Mouse (Mus musculus) liver, embryonic 16.5 days (tissue): ENCODE data around the gene Apopt1. TPM values are rescaled to one million over a fixed set of nuclear protein-coding genes. Genes with fewer than 3 reads are reported as not detected.

Source experiments
- ATAC-seq: fragments of 200-750 bp; cut with Nextera tagmentation; 2 replicates; pipeline ENCODE4 v1.8.0; 2017; ENCODE audit warnings: low read depth, mild to moderate bottlenecking, moderate number of reproducible peaks, moderate library complexity
- H3K27ac ChIP-seq: fragments of 300-500 bp; sonication (generic); 2 replicates; pipeline ENCODE4 v1.5.1; 2014; ENCODE audit warnings: mild to moderate bottlenecking, low read length
- H3K27me3 ChIP-seq: fragments of 300-500 bp; sonication (generic); 2 replicates; pipeline ENCODE4 v1.6.1; 2014; ENCODE audit warnings: low read depth, low read length, mixed read lengths; ENCODE audit not compliant: control insufficient read depth, insufficient read depth
- H3K36me3 ChIP-seq: fragments of 300-500 bp; sonication (generic); 2 replicates; pipeline ENCODE4 v1.6.1; 2014; ENCODE audit warnings: mild to moderate bottlenecking; ENCODE audit not compliant: control insufficient read depth, insufficient read depth
- H3K4me1 ChIP-seq: fragments of 300-500 bp; sonication (generic); 2 replicates; pipeline ENCODE4 v1.6.1; 2014; ENCODE audit warnings: low read depth, low read length, mixed read lengths; ENCODE audit not compliant: control insufficient read depth
- H3K4me2 ChIP-seq: fragments of 300-500 bp; sonication (generic); 2 replicates; pipeline ENCODE4 v1.6.1; 2014; ENCODE audit warnings: low read depth, low read length, mixed read lengths
- H3K4me3 ChIP-seq: fragments of 300-500 bp; sonication (generic); 2 replicates; pipeline ENCODE4 v1.5.1; 2014; ENCODE audit warnings: low read depth, mild to moderate bottlenecking, low read length
- H3K9ac ChIP-seq: fragments of 300-500 bp; sonication (generic); 2 replicates; pipeline ENCODE4 v1.6.1; 2014; ENCODE audit warnings: low read depth, low read length
- H3K9me3 ChIP-seq: fragments of 300-500 bp; sonication (generic); replicated peaks from 2 replicates; pipeline ENCODE4 v1.6.1; 2016; ENCODE audit warnings: low read length; ENCODE audit not compliant: control insufficient read depth
- WGBS: fragments of 180-500 bp; shearing (Covaris S2); extraction: QIAGEN DNeasy Blood & Tissue Kit; methylation state at CpG from one replicate; pipeline ENCODE4 v1.1.7; 2014; ENCODE audit not compliant: insufficient replicate concordance; 5-methylcytosine and 5-hydroxymethylcytosine counted together
- polyA plus RNA-seq: library from polyadenylated mRNA; unstranded; fragments of >200 nt; fragmentation: Nextera tagmentation; extraction: Ambion mirVana; gene quantifications from 2 replicates; pipeline ENCODE4 v1.2.1, GENCODE M21; 2015

Apopt1 gene
- polyA plus RNA-seq, 1 experiment from 2014 or later: 17.5 TPM

DNA sequence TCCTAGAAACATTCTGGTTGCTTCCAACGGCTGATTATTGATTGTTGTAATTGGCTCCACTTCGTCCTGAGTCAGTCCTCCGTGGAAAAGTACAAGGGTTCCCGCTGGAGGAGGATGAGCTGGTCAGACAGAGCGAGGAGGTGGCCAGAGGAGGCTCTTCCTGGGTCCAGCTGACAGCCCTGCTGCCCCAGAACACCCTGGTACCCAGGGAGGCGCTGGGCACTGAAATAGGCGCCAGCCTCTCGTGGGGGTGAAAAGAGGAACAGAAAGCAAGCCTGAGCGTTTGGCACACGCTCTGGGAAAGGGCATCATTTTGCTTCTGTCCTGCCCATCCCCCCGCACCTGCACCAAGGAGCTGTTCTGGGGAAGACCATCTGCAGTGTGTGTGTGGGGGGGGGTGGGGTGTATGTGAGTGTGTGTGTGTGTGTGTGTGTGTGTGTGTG, 30.9 kb downstream of the Apopt1 start:
- peak; percentile 12; the same call in 1 of the 2 replicates for ATAC-seq
- Histone ChIP-seq H3K4me1 (peaks cover 9% of the 10 kb centered on the region), H3K9ac (no peak overlapping the region), H3K4me2 (no peak overlapping the region), H3K36me3 (no peaks in the 10 kb centered on the region), H3K27me3 (no peaks in the 10 kb centered on the region), H3K4me3 (no peak overlapping the region), H3K9me3 (no peaks in the 10 kb centered on the region), H3K27ac (no peak overlapping the region)
- 60% methylated on average over 11 of the region's 11 CpGs for WGBS

DNA sequence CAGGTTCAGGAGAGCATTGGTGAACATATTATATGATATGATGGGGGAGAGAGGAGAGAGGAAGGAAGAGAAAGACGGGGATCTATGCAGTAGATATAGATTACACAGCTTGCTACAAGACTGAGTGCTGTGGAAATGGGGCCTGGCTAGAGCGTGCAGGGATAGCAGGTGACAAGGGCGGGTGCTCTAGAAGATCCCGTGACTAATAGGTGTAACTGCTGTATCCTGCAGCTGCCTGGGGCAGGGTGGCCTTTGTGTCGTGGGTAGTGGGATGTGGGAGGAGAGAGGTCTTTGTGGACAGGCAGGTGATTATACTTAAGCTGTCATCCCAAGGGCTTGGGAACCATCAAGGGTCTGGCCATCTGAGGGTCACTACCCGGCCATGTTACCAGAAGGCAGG, 32.2 kb downstream of the Apopt1 start:
- 55% methylated on average over 6 of the region's 6 CpGs for WGBS
- H3K27me3 ChIP-seq: no peaks in the 10 kb centered on the region
- H3K9ac ChIP-seq: no peak overlapping the region
- no peaks in the 10 kb centered on the region for H3K9me3 ChIP-seq
- no peak overlapping the region for H3K27ac ChIP-seq
- peaks cover 9% of the 10 kb centered on the region for H3K4me1 ChIP-seq
- ATAC-seq: no peak
- no peak overlapping the region for H3K4me2 ChIP-seq
- no peak overlapping the region for H3K4me3 ChIP-seq
- no peaks in the 10 kb centered on the region for H3K36me3 ChIP-seq

DNA sequence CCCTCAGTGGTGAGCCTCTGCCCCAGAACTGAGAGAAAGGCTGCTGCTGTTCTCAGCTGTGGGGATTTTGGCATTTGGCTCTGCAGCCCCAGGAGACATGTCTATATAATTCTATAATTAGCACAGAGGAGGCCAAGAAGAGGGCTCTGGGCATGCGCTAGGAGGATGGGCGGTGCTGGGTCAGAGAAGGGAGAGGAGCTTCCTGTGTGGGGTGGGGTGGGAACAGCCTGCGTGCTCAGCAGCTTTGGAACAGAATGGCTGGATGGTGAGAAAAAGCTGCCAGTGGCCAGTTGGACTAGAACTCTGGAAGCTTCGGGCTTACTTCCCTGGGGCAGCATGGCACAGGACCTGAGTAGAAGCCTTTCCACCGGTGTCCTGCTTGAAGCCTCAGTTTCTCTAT, 33.0 kb downstream of the Apopt1 start:
- no peaks in the 10 kb centered on the region for H3K36me3 ChIP-seq
- peak; percentile 71 for ATAC-seq
- H3K27me3 ChIP-seq: no peaks in the 10 kb centered on the region
- no peak overlapping the region for H3K27ac ChIP-seq
- H3K9ac ChIP-seq: no peak overlapping the region
- H3K9me3 ChIP-seq: no peaks in the 10 kb centered on the region
- no peak overlapping the region for H3K4me3 ChIP-seq
- 30% methylated on average over 5 of the region's 5 CpGs for WGBS
- peaks cover 9% of the 10 kb centered on the region for H3K4me1 ChIP-seq
- H3K4me2 ChIP-seq: no peak overlapping the region

DNA sequence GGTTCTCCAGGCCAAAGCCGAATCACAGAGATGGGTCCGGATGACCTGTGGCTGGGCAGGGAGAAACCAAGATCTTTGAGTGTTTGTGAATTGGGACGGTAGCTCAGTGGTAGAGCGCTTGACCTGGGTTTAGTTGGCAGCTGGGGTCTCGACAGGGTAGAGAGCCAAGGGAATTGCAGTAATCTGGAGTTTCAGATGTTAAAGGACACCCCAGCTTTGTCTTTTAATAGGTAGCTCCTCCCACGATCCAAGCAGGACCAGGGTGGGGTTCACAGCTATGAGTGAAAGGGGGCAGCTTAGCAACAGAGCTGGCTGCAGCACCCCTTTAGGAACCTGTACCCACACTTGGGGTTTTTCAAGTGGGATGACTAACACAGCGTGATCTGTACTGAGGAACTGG, 34.4 kb downstream of the Apopt1 start:
- H3K9me3 ChIP-seq: no peaks in the 10 kb centered on the region
- H3K4me1 ChIP-seq: peaks cover 9% of the 10 kb centered on the region
- whole genome bisulfite sequencing: 70% methylated on average over 7 of the region's 7 CpGs
- H3K4me2 ChIP-seq: no peak overlapping the region
- no peak overlapping the region for H3K27ac ChIP-seq
- H3K4me3 ChIP-seq: no peak overlapping the region
- no peaks in the 10 kb centered on the region for H3K36me3 ChIP-seq
- ATAC-seq: no peak
- H3K9ac ChIP-seq: no peak overlapping the region
- H3K27me3 ChIP-seq: no peaks in the 10 kb centered on the region

DNA sequence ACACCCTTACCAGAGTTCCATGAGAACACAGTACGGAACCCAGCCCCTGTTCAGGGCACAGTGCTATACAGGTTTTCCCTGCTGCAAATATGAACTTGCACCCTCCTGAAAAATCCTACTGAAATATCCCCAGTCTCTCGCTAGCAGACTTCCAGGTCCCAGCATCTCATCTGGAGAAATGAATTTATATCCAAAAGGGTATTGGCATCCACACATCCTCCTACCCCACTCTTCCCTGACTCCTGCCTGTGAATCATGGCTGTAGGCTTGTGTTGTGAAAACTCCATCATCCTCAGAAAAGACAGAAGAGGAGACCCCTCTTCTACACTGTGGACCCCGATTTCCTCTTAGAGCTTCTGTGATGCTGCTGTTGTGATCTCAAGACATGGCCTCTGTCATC, 37.7 kb downstream of the Apopt1 start:
- no peaks in the 10 kb centered on the region for H3K27me3 ChIP-seq
- no peaks in the 10 kb centered on the region for H3K36me3 ChIP-seq
- 76% methylated on average over 3 of the region's 3 CpGs for WGBS
- H3K4me1 ChIP-seq: peaks cover 10% of the 10 kb centered on the region
- H3K9ac ChIP-seq: no peak overlapping the region
- H3K4me3 ChIP-seq: no peak overlapping the region
- no peak overlapping the region for H3K27ac ChIP-seq
- H3K9me3 ChIP-seq: no peaks in the 10 kb centered on the region
- ATAC-seq: no peak
- no peak overlapping the region for H3K4me2 ChIP-seq

DNA sequence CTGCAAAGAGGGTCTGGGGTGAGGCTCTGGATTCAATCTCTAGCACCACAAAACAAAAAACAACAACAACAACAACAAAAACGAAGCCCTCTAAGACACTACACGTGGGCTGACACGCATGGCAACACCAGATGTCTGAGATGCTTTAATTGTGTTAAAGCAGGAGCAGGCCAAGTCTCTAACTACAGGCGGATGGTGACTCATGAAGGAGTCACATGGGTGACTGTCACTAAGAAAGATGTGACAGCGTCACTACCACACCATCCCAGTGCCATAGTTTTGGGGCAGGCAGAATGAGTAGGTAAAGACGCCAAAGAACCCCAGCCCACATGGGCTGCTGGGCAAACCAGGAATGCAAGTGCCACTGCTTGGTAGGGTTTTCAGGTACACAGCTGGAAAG, 39.4 kb downstream of the Apopt1 start:
- peaks cover 4% of the 10 kb centered on the region; the same call in 1 of the 2 replicates for H3K4me1 ChIP-seq
- H3K36me3 ChIP-seq: no peaks in the 10 kb centered on the region
- H3K4me3 ChIP-seq: no peak overlapping the region
- no peak overlapping the region for H3K27ac ChIP-seq
- no peak for ATAC-seq
- no peak overlapping the region for H3K4me2 ChIP-seq
- no peak overlapping the region for H3K9ac ChIP-seq
- H3K9me3 ChIP-seq: no peaks in the 10 kb centered on the region
- 74% methylated on average over 6 of the region's 6 CpGs for WGBS
- H3K27me3 ChIP-seq: no peaks in the 10 kb centered on the region

DNA sequence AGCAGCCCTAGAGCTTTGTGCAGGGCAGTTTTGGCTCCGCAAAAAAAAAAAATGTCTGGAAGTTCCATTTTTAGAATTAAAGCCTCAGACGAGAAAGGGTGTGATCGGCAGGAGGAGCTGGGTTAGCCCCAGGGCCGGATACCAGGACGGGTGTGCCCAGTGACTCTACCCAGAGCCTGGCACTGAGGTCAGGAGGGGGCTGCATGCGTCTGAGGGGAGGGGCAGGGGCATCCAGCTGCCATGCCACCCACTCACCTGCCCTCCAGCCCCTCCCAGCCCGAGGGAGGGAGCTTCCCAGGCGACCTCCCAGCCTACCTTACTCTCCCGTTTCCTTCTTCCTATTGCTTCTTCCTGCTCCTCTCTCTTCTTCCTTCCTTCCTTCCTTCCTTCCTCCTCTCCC, 40.3 kb downstream of the Apopt1 start:
- Histone ChIP-seq H3K36me3 (no peaks in the 10 kb centered on the region), H3K27ac (no peak overlapping the region), H3K9ac (no peak overlapping the region), H3K9me3 (no peaks in the 10 kb centered on the region), H3K4me3 (no peak overlapping the region), H3K4me2 (no peak overlapping the region), H3K4me1 (peaks cover 9% of the 10 kb centered on the region), H3K27me3 (no peaks in the 10 kb centered on the region)
- no peak for ATAC-seq
- WGBS: 60% methylated on average over 9 of the region's 9 CpGs

DNA sequence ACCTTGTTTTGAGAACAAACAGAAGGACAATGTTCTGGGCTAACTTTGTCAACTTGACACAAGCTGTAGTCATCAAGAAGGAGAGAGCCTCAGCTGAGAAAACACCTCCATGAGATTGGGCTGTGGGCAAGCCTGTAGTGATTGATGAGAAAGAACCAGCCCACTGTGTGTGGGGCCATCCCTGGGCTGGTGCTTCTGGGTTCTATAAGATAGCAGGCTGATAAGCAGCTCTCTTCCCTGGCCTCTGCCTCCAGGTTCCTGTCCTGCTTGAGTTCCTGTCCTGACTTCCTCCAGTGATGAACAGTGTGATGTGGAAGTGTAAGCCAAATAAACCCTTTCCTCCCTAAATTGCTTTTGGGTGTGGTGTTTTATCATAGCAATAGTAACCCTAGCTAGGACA, 41.6 kb downstream of the Apopt1 start:
- Histone ChIP-seq H3K4me3 (no peak overlapping the region), H3K9ac (no peak overlapping the region), H3K4me1 (peaks cover 15% of the 10 kb centered on the region), H3K27ac (no peak overlapping the region), H3K9me3 (no peaks in the 10 kb centered on the region), H3K36me3 (no peaks in the 10 kb centered on the region), H3K4me2 (no peak overlapping the region), H3K27me3 (no peaks in the 10 kb centered on the region)
- no peak for ATAC-seq

DNA sequence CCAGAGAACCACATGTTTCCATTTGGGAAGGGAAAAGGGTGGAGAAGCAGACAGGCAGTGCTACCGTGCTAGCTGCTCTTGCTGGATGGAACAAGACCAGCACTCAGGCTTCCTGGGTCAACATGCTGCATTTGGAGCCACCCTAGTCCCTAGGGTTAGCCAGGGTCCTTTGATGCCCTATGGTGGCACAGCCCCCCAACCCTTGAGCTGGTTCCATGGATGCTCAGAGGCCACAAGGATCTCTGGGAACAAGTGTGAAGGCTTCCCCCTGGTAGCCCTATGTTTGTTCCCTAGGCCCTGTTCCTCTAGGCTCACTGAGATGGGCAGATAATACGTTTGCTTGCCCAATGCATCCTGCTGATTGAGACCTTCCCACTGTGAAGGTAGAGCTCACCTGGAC, 42.2 kb downstream of the Apopt1 start:
- Histone ChIP-seq H3K4me1 (peaks cover 19% of the 10 kb centered on the region), H3K27ac (no peak overlapping the region), H3K9me3 (no peaks in the 10 kb centered on the region), H3K4me2 (no peak overlapping the region), H3K27me3 (no peaks in the 10 kb centered on the region), H3K36me3 (no peaks in the 10 kb centered on the region), H3K9ac (no peak overlapping the region), H3K4me3 (no peak overlapping the region)
- no peak for ATAC-seq
- WGBS: 46% methylated on average over 2 of the region's 2 CpGs
